8 mouse cellular contexts compared by ENCODE assay signal in the genomic region with DNA sequence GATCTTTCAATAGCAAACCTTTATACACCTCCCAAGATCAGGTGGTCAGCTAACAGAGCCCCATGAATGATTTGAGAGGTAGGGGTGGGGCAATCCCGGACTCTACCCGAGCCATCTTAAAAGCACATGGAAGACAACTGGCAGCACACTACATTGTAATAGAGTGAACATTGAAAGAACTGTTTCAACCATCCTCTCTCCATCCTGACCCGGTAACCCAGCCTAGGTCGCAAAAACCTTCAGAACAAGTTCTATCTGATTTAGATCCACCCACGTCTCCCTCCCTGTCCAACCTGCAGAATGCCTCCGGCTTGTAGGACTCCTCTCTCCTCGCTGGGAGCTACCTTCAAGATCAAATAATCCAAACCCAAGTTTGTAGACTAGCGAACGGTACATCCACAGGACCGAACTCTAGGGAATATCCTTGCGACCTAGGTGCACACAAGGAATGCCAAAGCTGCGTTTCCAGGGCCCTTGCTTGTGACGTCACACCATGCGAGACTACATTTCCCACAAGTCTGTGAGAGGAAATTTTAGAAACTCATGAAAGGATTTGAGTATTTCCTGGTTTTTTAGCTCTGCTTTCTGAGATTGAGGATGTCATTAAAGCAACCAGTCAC. TPM values are rescaled to one million over a fixed set of nuclear protein-coding genes. Genes with fewer than 3 reads are reported as not detected.
DNase-seq lines count a peak whose midpoint lies in the region; ATAC-seq lines count a peak whose summit lies in the region.

A gene (minus strand): TSS at position 466 of the 620 bp plus-strand sequence.

- no peaks in the 10 kb centered on the region for H3K9me3 ChIP-seq in hindbrain, embryonic 14.5 days (ENCODE audit: control insufficient read depth, low read length)

- 1% methylated on average over 14 of the region's 14 CpGs for WGBS in hindbrain, embryonic 14.5 days

- H3K4me3 ChIP-seq in hindbrain, embryonic 14.5 days (replicated peaks; ENCODE audit: low read length), result peak within 1 kb of the TSS; percentile 56

- H3K4me2 ChIP-seq in hindbrain, embryonic 14.5 days (replicated peaks), result peak within 1 kb of the TSS; percentile 60

- peak; percentile 93 for ATAC-seq in hindbrain, embryonic 14.5 days (ENCODE audit: low FRiP score)

- H3K27ac ChIP-seq in hindbrain, embryonic 14.5 days, result no peak within 1 kb of the TSS

- peak; percentile 69 for DNase-seq in Muller cell, postnatal 12 days (ENCODE audit: inconsistent ontology term)
- DNase-seq in cerebellum, adult 9-10 months, result peak; percentile 79
- peak; percentile 60 to 71 for DNase-seq in frontal cortex, postnatal 14 days (ENCODE audit: low spot score in 2 of 2)
- peak; percentile 88 for DNase-seq in hindbrain, embryonic 14.5 days (ENCODE audit: low spot score)
- DNase-seq in layer of hippocampus, postnatal 25 days (ENCODE audit: extremely low spot score in 1 of 2, low spot score in 1 of 2), result peak; percentile 56 to 60
- DNase-seq in lung, postnatal 14 days, result peak; percentile 77
- DNase-seq in ovary, postnatal 36 days (ENCODE audit: low spot score), result peak; percentile 57
- peak; percentile 53 to 62 for DNase-seq in thymus, postnatal 36 days

- no peaks in the 10 kb centered on the region for H3K27me3 ChIP-seq in hindbrain, embryonic 14.5 days (ENCODE audit: control insufficient read depth, insufficient read depth, low read length)

- H3K4me1 ChIP-seq in hindbrain, embryonic 14.5 days (replicated peaks; ENCODE audit: control insufficient read depth, insufficient read depth, low read length), result 0 out of 2 replicates have a peak, but pooled peaks cover 7% of the 10 kb centered on the region

- peak within 1 kb of the TSS; percentile 74 for H3K9ac ChIP-seq in hindbrain, embryonic 14.5 days

- no peaks in the 10 kb centered on the region for H3K36me3 ChIP-seq in hindbrain, embryonic 14.5 days (replicated peaks; ENCODE audit: control insufficient read depth, insufficient read depth)

RNA-seq across cellular contexts. Expression of the gene that starts here (rescaled TPM):
- 6.9 and 10.3 TPM in 2 replicates for polyA plus RNA-seq in hindbrain, embryonic 14.5 days (2014; fragmentation: Nextera tagmentation; extraction: Ambion mirVana)
- 1 to 10 TPM; 3.7 to 3.9 TPM for total RNA-seq in layer of hippocampus, postnatal 25 days (2021)
